Mouse (Mus musculus): ENCODE data around the gene Cog5.

Gene Cog5

DNA sequence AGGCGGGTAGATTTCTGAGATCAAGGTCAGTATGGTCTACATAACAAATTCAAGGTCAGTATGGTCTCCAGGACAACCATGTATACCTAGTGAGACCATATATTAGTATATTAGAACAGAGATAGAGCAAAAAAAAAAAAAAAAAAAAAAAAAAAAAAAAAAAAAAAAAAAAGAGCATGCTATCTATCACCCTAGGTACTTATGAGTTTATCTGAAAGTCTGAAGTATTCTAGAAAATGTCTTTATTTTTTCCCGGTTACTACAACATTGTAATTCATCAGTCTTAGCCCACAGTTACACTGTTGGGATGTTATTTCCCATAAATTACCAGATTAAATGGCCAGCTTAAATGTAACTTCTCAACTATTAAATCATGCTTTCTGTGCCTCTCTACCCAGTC is 289.7 kb downstream of the Cog5 start:
- DNase-seq: no peak

DNA sequence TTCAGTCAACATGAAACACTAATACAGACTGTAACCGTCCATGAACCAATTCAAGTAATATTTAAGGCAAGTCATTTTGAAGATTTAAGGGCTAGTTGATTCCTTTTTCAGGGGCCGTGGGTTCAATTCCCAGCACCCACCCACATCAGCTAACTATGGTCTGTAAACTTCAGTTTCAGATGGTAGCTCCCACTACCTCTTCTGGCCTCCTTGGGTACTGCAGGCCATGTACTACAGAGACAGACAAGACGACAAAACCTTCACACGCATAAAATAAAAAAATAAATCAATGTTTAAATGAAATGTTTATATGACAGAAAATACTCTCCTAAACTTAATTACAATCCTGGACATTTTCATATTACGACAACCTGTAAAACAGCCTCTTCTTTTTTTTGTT is 292.8 kb downstream of the Cog5 start:
- DNase-seq: peak; percentile 32

DNA sequence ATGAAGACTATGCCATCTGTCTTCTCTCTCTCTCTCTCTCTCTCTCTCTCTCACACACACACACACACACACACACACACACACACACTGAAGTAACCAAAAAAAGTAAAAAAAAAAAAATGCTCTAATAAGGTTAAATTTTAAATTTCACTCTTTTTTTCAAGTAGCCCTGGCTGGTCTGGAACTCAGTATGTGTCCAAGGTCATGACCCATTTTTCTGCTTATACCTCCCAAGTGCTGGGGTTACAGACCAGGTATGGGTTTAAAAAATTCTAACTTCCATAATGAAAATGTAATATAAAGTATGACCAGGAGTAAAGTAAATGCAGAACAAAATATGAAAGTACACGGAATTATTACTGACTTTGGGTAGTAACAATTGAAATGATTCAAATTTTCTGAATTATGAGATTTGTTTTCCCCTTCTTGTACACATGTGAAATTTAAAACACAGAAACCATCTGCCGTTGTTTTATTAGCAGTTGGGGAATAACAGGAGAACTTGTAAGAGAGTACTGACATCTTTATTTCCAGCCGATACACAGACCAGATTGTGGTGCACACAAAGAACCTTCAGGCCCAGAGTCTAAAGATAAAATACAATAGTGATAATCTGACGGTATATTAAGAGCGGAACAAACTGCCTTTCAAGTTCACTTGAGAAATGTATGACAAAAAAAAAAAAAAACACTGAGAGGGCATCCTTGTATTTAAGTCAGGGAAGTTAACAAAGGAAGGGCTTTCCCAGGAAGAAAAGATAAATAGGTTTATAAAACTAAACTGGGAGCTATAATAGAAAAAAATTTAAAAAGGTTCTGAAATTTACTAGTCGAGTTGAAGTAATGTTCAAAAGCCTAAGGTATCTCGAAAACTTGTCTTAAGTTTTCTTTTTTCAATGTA is 293.7 kb downstream of the Cog5 start:
- DNase-seq: no peak

DNA sequence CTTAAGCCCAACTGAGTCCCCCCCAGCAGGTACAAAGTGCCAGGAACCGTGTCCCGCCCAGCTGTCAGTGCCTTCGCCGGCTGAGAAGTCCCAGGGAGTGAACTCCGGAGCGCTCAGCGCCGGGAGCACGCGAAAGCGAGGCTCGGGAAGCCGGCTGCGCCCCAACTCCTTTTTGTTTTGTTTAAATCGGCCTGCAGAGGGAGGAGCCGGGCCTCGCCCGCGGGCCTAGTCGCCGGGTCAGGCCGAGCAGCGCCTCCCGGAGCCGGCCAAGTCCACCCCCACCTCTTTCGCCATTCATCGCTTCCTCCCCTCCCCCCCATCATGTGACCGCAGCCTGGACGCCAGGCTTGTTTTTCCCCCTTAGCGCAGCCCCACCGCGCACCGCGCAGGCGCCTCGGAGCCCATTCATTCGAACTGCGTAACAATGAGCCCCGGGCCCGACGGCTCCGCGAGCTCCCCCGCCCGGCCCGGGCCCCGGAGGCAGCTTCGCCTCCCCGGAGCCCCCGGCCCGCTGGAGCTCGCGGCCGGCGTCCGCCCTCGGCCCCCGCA is 294.6 kb downstream of the Cog5 start:
- peak; percentile 97 for DNase-seq

DNA sequence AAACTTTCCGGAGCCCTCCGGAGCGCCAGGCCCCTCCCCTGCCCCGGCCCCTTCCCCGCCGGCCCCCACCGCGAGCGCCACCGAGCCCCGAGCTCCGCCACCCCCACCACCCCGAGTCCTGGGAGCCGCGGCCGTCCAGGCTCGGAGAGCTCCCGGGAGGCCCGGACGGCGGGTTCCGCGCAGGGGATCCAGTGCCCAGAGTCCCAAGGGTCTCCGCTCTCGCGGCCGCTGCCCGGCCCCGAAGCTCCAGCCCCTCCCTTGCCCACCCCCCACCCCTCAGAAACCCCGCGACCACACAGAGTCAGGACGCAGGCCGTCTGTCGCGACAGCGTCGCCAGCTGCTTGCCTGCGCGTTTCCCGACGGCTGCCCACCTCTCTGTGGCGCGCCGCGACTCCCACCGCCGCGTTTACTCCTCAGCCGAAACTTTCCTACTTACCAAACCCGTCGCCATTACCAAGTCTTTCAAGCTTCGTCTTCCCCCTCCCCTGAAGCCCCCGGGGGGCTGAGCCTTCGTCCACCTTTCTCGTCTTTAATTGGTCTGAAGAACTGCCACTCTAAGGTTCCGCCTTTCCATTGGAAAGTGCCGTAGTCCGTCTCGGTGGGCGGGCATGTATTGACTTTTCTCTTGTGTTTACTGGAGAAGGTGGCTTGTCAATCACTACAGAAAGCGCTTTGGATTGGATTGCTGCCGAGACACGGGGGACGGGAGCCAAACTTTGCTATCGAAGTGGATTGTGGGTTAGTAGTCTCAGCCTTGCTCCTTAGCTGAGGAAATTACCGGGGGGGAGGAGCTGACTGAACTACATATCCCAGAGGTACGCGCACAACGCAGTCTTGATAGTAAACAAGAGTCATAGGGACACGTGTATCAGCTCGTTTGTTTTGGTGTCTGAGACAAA is 295.3 kb downstream of the Cog5 start, which contains the start of gene Hbp1:
Gene Hbp1, minus strand, starts transcription at position 777 of the 900 bp plus-strand sequence.
- DNase-seq: peak; percentile 100

DNA sequence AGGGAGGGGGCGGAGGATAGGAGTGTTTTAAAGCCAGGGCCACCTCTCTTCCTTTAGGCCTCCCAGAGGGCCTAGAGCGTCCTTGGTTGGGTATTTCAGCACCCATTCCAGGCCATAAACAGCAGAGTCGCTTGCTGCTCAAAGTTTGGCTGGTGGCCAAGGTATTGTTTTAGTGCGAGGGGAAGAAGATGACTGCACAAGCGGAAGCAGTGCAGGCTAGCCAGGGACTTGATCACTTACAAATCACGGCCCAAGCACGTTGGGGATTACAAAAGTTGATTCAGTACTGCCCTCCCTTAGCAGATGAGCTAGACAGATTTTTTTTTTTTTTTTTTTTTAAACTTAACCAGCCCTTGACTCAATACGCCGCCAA is 296.0 kb downstream of the Cog5 start:
- DNase-seq: no peak

DNA sequence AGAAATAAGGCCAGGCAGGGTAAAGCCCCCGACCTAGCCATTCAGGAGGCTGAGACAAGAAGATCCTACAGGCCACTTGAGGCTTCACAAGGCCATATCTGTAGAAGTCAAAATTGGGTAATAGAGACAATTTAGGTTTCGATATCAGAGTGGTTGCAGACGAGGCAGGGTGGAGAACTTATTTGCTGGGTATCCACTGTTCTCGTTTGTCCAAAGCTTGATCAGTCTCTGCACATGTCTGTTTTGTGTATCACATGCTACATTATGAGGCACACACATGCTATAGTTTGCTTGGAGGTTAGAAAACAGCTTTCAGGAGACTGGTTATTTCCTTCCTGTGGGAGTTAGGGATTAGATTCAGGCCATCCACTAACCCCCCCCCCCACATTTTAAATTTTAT is 301.2 kb downstream of the Cog5 start:
- DNase-seq: no peak

DNA sequence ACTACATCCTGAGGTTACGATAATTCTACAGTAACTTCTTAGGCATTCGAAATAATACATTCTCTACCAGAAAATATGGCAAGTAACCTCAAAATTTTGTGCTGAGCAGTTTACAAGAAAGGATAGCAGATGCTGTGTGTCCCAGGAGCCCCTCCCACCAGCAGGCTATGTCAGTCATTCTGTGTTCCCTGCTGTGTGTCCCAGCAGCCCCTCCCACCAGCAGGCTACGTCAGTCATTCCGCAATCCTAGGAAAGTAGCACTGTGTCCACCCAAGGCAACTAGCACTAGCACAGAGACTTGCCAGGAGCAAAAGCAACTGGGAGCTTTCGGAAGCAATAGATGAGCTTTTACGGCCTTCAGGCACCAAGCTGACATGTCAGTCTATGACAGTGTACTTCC is 309.4 kb downstream of the Cog5 start:
- DNase-seq: no peak

DNA sequence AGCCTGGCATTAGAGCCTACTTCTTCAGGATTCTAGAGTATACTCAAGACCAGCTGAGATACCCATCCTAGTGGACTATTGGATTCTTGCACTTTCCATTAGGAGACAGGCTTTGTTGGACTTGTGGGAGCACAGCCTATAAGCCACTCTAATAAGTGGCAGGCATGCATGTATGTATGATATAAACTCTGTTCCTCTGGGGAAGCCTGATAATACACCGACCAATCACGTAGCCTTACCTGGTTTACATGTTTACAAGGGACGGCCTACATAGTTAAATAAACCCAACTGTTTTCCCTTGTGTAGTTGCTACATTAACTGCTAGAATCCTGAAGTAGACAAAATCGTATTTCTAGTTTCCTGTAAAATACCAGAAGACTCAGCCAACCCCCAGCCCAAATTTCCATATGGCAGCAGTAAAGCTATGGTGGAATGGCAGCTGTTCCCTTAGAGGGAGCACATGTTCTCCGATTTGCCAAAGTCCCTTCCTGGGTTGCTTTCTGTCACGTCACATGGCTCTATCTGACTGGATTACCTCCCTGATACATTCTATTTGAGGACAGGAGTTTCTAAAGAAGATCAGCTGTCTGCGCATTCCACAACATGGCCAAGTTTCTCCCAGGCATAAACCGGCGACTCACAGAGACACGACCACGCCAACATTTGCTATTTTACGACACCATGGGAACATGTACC is 311.0 kb downstream of the Cog5 start:
- no peak for DNase-seq

DNA sequence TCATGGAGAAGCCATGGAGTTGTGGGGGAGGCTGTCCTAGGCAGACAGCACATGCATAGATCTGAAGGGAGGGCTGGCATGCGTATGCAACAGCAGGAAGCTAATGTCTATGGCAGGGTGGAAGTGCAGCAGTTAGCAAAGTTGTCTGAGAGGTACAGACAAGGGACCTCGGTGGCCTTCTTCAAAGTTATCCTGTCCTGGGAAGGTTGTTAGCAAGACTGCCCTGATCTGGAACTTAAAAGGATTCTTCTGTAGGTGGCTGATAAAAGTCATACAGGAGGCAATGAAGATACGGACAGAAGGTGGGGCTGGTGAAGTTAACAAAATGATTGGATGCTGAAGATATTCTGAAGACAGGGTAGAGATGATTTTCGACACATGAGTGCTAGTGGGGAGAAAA is 311.7 kb downstream of the Cog5 start:
- DNase-seq: no peak

DNA sequence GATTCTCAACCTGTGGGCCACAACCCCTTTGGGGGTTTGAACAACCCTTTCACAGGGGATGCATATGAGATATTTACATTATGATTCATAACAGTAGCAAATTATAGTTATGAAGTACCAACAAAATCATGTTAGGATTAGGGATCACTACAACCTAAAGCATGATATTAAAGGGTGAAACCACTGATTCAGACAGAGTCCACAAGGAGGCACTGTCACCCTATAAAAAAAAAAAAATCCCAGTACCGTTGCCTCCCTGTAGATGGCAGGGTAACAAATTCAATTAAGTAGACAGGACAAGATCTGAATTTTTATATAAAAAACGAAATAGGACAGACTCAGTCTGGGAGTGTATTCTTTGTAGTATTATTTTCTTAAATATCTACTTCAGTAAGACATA is 312.9 kb downstream of the Cog5 start:
- DNase-seq: peak; percentile 63

DNA sequence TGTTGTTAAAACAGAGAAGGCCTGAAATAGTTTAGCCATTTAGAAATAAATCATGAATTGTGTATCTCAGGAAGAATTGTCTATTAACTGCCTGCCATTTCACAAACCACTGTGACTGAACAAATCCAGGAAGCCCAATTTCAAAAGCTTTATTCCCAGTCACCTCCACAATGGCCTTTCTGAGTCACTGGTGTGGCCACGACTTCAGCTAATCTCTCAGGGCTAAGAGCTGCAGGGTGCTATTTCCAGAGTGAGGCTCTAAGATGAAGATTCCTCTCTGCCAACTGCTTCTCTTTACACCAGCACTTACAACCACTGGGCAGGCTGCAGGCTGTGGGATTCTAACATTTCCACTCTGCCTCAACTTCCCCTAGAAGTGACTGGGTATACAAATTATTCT is 314.4 kb downstream of the Cog5 start:
- DNase-seq: no peak

DNA sequence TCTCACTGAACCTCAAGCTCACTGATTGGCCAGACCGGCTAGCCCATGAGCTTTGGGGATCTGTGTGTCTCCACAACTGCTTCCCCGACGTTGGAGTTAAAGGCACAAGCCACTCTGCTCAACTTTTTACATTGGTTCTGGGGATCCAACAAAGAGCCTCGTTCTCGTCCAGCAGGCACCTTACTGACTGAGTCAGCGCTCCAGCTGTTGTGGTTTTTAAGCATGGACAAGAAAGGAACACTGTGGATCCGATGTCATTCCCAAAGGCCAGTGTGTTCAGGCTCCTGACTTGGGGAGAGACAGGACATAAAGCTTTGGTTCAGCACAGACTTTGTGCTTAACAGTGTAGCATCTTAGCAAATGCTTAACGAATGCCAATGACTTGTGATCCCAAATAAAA is 316.9 kb downstream of the Cog5 start:
- DNase-seq: no peak

DNA sequence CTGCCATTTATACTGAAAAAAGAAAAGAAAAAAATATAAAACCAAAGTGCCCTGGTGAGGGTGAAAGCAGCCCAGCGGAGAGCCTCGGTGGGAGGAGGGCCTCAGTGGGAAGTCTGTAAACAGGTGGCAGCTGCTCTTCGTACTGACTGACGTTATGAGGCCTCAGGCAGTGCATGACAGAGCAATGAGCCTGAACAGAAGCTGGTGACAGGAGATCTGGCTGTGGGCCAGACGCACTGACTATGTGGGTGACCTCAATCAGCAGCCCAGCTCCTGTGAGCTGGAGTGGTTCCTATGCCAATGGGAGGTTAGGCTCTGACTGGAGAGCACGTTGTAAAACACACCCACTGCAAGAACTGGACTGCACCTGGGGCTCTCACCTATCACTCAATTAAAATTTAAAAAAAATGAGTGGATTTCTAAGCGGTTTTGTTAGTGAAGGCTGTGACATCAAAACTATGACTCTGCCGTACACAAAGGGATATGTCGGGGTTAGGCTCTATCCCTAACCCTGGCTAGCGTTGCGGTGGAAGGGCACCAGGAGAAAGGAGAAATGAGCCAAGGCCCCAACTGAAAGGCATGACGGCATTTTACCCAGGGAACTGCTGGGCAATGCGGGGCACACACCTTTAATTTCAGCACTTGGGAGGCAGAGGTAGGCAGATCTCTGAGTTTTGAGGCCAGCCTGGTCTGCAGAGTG is 319.0 kb downstream of the Cog5 start:
- peak; percentile 44 for DNase-seq

DNA sequence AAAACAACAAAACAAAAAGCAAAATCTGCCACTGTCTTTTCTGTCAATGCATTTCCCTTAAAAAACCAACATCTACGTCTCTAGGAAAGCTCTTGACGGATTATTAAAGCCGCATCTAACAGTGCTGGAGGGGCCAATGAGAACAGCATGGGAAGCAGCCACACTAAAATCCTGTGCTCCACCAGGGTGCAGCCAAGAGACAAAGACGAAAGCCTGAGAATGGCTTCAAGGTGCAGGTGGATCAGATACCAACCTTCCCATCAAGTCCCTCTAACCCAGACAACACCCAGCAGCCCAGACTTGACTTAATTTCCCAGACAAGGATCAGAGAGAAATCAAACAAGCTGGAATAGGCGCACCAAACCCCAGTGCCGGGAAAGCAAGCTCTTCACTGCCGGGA is 321.9 kb downstream of the Cog5 start:
- peak; percentile 26 for DNase-seq

DNA sequence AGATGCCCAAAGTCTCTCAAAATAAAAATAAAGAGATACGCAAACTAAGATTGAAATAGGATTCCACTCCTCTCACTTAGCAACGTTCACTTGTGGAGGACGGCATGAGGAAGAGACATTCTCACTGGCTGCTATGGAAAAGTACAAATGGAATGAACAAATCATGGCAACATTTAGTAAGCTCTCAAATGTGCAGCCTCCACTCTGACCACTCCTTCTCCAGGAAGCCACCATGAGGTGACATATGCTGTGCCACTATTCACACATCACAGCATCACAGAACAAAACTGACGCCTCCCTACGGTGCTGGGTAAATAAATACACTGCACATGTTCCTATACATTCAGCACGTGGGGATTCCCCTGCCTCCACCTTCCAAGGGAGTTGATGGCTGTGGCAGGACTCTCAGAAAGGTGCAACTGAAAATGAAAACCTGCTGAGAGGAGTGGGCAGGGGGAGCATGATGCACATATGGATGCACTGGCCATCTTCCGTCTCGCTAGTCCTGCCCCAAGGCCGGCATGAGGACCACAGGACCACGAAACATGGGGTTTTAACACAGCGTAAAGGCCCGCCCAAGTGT is 323.0 kb downstream of the Cog5 start:
- no peak for DNase-seq

DNA sequence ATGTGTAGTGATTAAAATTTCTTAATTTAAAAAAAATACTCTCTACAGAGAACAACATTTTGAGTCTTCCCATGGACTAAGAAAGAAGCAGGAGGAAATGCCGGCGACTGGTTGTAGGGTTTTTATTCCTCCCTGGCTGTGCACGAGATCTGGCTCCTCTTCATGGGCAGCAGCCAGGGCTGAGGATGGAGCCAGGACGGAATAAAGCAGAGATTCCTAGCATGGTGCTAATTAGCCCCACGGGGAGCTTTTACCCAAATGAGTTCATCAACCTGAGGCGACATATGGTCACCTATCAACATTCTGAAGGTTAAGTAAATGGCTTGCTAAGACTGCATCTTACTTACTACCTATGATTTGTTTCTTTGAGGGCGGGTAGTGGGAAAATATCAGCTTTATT is 328.6 kb downstream of the Cog5 start:
- DNase-seq: no peak

DNA sequence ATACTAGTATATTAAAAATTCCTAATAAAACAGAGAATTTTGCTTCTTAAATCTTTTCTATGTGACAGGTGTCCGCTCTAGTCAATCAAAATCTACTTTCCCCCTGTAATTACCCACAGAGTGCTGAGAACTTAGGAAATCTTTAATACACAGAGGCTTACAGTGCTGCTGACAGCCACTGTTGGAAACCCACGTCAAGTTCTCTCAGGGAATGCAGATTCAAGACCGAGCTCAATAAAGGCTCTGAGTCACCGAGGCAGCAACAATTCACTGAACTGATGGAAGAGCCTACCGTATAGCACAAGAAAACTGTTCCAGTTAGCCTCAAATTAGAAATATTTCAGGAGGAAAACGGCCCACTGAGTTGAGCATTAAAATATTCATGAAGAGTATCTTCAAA is 329.1 kb downstream of the Cog5 start:
- DNase-seq: no peak

DNA sequence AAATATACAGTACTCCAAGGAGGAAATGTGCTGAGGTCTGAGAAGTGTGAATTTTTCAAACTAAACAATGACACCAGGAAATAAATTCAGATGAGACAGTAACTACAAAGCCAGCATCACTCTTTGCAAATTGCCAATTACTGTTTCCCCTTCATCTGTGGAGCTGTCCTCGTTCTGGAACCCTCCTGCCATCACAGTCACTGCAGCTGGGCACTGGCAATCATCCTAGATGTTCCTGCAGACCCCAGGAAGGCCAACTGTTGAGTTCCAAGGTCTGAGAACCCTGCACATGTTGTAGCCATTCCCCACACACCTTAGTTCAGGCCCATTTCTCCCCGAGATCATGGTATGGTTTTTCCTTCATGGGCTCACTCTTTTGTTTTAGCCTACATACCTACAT is 329.5 kb downstream of the Cog5 start:
- no peak for DNase-seq

DNA sequence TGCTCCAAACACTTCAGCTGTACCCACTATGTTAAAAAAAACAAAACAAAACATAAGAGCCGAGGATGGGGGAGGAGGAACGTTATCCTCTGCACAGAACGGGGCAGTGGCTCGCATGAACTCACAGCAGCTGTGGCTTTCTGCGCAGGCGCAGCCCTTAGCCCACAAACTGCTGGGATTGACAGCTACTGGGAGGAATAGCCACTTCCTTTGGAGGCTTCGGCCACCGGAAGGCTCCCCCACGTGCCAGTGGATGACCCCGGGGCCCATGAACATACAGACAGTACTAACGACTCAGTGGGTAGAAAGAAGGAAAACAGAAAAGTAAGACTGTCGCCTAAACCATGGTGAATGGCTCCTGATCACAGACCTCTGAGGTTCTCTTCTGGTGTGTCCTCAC is 330.0 kb downstream of the Cog5 start:
- DNase-seq: peak; percentile 22

DNA sequence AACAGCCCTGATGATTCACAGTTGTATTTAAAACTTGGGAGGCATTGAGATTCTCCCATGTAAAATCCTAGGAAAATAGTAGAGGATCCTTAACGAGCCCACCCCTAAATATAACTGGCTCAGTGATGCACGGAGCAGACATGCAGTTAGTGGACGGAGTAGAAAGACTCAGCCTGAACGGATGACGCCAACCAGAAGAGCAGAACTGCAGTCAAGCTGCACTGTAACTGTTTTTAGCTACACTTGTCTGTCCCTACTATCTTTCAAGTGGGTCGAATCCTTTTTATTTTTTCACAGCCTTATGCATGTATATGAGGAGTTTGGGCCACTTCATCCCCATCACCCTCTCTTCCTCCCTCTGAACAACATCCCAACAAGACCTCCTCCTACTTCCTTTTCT is 331.1 kb downstream of the Cog5 start:
- DNase-seq: no peak

DNA sequence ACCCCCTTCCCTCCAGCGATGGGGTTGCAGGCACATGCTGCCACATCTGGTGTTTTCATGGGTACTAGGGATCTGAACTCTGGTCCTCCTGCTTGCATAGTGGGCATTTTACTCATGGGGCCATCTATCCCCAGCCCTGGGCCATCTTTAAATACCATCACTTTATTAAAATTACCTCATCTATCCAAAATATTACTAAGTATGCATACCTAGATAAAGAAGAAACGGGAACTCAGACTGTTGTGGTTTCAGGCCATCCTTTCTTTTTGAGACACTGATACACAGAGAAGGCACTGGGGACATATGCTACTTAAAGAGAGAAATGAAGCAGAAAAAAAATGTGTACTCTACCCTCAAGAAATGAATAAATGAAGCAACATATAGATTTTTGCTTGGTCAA is 331.8 kb downstream of the Cog5 start:
- DNase-seq: no peak
